In genomic region chr2:156763101-156763500, GRCm38 (mm10) we compare ENCODE assay signal across 11 mouse cellular contexts. TPM values are rescaled to one million over a fixed set of nuclear protein-coding genes. Genes with fewer than 3 reads are reported as not detected.
DNase-seq lines count a peak whose midpoint lies in the region; ATAC-seq and TF ChIP-seq lines count a peak whose summit lies in the region.
"Had no signal": no experiment of that assay in that cellular context is flagged by ENCODE, and none has a peak within 500 bp of the region (broad histone marks: within the 10 kb centered on the region; RNA-seq: fewer than 3 reads in every experiment).

No protein-coding gene starts in this region.

- no peak for TF ChIP-seq CTCF in layer of hippocampus, adult 2 months (conservative IDR thresholded peaks at IDR 0.05)
- no peak for TF ChIP-seq CTCF in lung, postnatal 0 days (IDR thresholded peaks at IDR 0.05)

- no peaks in the 10 kb centered on the region for H3K9me3 ChIP-seq in lung, postnatal 0 days (ENCODE audit: low read length)
- H3K9me3 ChIP-seq: heart, embryonic 15.5 days; megakaryocyte, embryonic 14.5 days had no signal

- H3K4me1 ChIP-seq in lung, postnatal 0 days (ENCODE audit: insufficient read depth, low read depth, low read length): no peaks in the 10 kb centered on the region

- H3K27ac ChIP-seq in layer of hippocampus, adult 2 months: peak overlapping the region; percentile 69
- H3K27ac ChIP-seq in lung, postnatal 0 days (ENCODE audit: low read length): peak overlapping the region; percentile 59
- H3K27ac ChIP-seq: heart, embryonic 15.5 days had no signal

- no peak for DNase-seq in layer of hippocampus, adult 2 months (ENCODE audit: low spot score in 2 of 2)
- DNase-seq in layer of hippocampus, adult 9-11 months: no peak
- DNase-seq in adrenal gland, postnatal 14 days: peak; percentile 88
- peak; percentile 64 to 68 for DNase-seq in heart, postnatal 14 days
- DNase-seq in lung, postnatal 0 days (ENCODE audit: low spot score): peak; percentile 82
- DNase-seq in thymus, adult 18-20 months: no peak
- no peak for DNase-seq in layer of hippocampus, adult 18-20 months (ENCODE audit: low spot score in 2 of 2)

- no peaks in the 10 kb centered on the region for H3K27me3 ChIP-seq in lung, postnatal 0 days (replicated peaks; ENCODE audit: insufficient read depth, low read length)
- H3K27me3 ChIP-seq: heart, embryonic 15.5 days; megakaryocyte, embryonic 14.5 days; Patski had no signal

- H3K4me3 ChIP-seq in layer of hippocampus, adult 2 months: no peak overlapping the region
- H3K4me3 ChIP-seq in lung, postnatal 0 days (ENCODE audit: low read depth, low read length): no peak overlapping the region
- H3K4me3 ChIP-seq: heart, embryonic 15.5 days; megakaryocyte, embryonic 14.5 days had no signal

- H3K36me3 ChIP-seq in lung, postnatal 0 days (ENCODE audit: insufficient read depth, low read length): peaks cover 20% of the 10 kb centered on the region; the same call in 1 of the 2 replicates

- 67% methylated on average over 11 of the region's 11 CpGs for WGBS in lung, postnatal 0 days

- intact Hi-C loops in heart, postnatal 14 days (cut with DNase I): no loop called here

- H3K4me2 ChIP-seq in lung, postnatal 0 days (replicated peaks; ENCODE audit: low read depth, low read length): no peak overlapping the region
- H3K4me2 ChIP-seq: heart, embryonic 15.5 days had no signal

- H3K9ac ChIP-seq in lung, postnatal 0 days (replicated peaks; ENCODE audit: low read depth): no peak overlapping the region
- H3K9ac ChIP-seq: heart, embryonic 15.5 days had no signal

- TF ChIP-seq EP300 in lung, postnatal 0 days (IDR thresholded peaks at IDR 0.05): no peak

- peak; percentile 66 for ATAC-seq in lung, postnatal 0 days
- ATAC-seq in frontal cortex, adult (ENCODE audit: low TSS enrichment): no peak
- ATAC-seq: Patski had no signal

RNA-seq across cellular contexts. Expression of gene Myl9, which starts 12.1 kb away (rescaled TPM):
- total RNA-seq in layer of hippocampus, adult 2 months (2021): 10 to 100 TPM; 14.3 to 18.6 TPM
- 54.6 and 70.5 TPM in 2 replicates for total RNA-seq in adrenal gland, postnatal 14 days (2021)
- total RNA-seq in heart, postnatal 14 days (2021): 100 to 1,000 TPM; 274 to 290 TPM
- polyA plus RNA-seq in lung, postnatal 0 days (2015; fragmentation: Nextera tagmentation; extraction: Ambion mirVana): 222 and 240 TPM in 2 replicates
- 10 to 100 TPM in 1 of 2 experiments, 1 to 10 TPM in 1; 8.7 to 12.2 TPM for total RNA-seq in layer of hippocampus, adult 18-20 months (2021)

Comparison
In these comparisons a context has a peak if more than half of its experiments do, and no peak if none do; other contexts are left out.
1. DNase-seq: peak in adrenal gland, postnatal 14 days (single experiment), heart, postnatal 14 days (2 of 2) and lung, postnatal 0 days (single experiment); none in layer of hippocampus, adult 2 months (0 of 2), layer of hippocampus, adult 9-11 months (single experiment), thymus, adult 18-20 months (0 of 2) and layer of hippocampus, adult 18-20 months (0 of 2).